ENCODE assay signal across 13 mouse cellular contexts in genomic region chr8:95154654-95155053, GRCm38 (mm10). TPM values are rescaled to one million over a fixed set of nuclear protein-coding genes. Genes with fewer than 3 reads are reported as not detected.
DNase-seq lines count a peak whose midpoint lies in the region; ATAC-seq and TF ChIP-seq lines count a peak whose summit lies in the region.
"Had no signal": no experiment of that assay in that cellular context is flagged by ENCODE, and none has a peak within 500 bp of the region (broad histone marks: within the 10 kb centered on the region; RNA-seq: fewer than 3 reads in every experiment).

No protein-coding gene starts in this region.

- H3K27me3 ChIP-seq in limb, embryonic 13.5 days, result no peaks in the 10 kb centered on the region
- H3K27me3 ChIP-seq in limb, embryonic 10.5 days (ENCODE audit: low read depth, poor library complexity, severe bottlenecking), result no peaks in the 10 kb centered on the region
- H3K27me3 ChIP-seq in C2C12 (ENCODE audit: control insufficient read depth, insufficient read depth, insufficient read length), result no peaks in the 10 kb centered on the region
- H3K27me3 ChIP-seq: heart, embryonic 15.5 days; limb, embryonic 12.5 days had no signal

- H3K4me2 ChIP-seq in limb, embryonic 13.5 days (replicated peaks), result no peak overlapping the region
- H3K4me2 ChIP-seq: heart, embryonic 15.5 days; limb, embryonic 12.5 days had no signal

- H3K4me3 ChIP-seq in limb, embryonic 13.5 days, result no peak overlapping the region
- no peak overlapping the region for H3K4me3 ChIP-seq in limb, embryonic 10.5 days
- no peak overlapping the region for H3K4me3 ChIP-seq in C2C12 (ENCODE audit: insufficient read depth, poor library complexity, severe bottlenecking)
- H3K4me3 ChIP-seq: gastrocnemius, adult 2 months; heart, embryonic 15.5 days; limb, embryonic 12.5 days had no signal

- TF ChIP-seq CTCF in C2C12 (IDR thresholded peaks at IDR 0.05; ENCODE audit: control insufficient read depth, insufficient read depth, insufficient read length), result no peak

- H3K4me1 ChIP-seq in limb, embryonic 13.5 days, result peaks cover 2% of the 10 kb centered on the region; the same call in 1 of the 2 replicates
- H3K4me1 ChIP-seq in limb, embryonic 10.5 days, result peaks cover 6% of the 10 kb centered on the region
- H3K4me1 ChIP-seq: limb, embryonic 12.5 days had no signal

- no peak overlapping the region for H3K27ac ChIP-seq in limb, embryonic 13.5 days
- H3K27ac ChIP-seq in limb, embryonic 10.5 days, result no peak overlapping the region
- H3K27ac ChIP-seq: gastrocnemius, adult 2 months; heart, embryonic 15.5 days; limb, embryonic 12.5 days had no signal

- WGBS in limb, embryonic 13.5 days, result 60% methylated on average over 6 of the region's 6 CpGs
- WGBS in limb, embryonic 10.5 days, result 74% methylated on average over 6 of the region's 6 CpGs

- ATAC-seq in limb, embryonic 13.5 days (ENCODE audit: low FRiP score, low read depth), result 0 out of 2 replicates have a peak, but pooled peaks have one; percentile 48
- no peak for ATAC-seq in monocyte, adult 5-6 weeks (replicated peaks; ENCODE audit: insufficient number of reproducible peaks, low FRiP score, low TSS enrichment, poor library complexity, severe bottlenecking)
- ATAC-seq: forebrain, embryonic 14.5 days had no signal

- no peaks in the 10 kb centered on the region for H3K79me2 ChIP-seq in C2C12 (ENCODE audit: control insufficient read depth, insufficient read depth)

- no peaks in the 10 kb centered on the region for H3K36me3 ChIP-seq in limb, embryonic 13.5 days
- H3K36me3 ChIP-seq in limb, embryonic 10.5 days, result no peaks in the 10 kb centered on the region
- no peaks in the 10 kb centered on the region for H3K36me3 ChIP-seq in C2C12 (ENCODE audit: control insufficient read depth, insufficient read depth)
- H3K36me3 ChIP-seq: heart, embryonic 15.5 days; limb, embryonic 12.5 days had no signal

- no peak overlapping the region for H3ac ChIP-seq in C2C12 (ENCODE audit: control insufficient read depth, insufficient read length, low read depth)

- DNase-seq in adrenal gland, adult 2 months, result peak; percentile 50
- no peak for DNase-seq in adrenal gland, postnatal 4 days (ENCODE audit: low spot score in 2 of 2)
- DNase-seq in limb, embryonic 10.5 days (ENCODE audit: low spot score), result no peak
- DNase-seq in fibroblast of lung, adult 2 months (ENCODE audit: low read depth), result peak; percentile 90
- DNase-seq in cerebellum, postnatal 10 days, result no peak
- DNase-seq: cerebellum, adult 8-10 months had no signal

- H3K9me3 ChIP-seq in limb, embryonic 13.5 days, result no peaks in the 10 kb centered on the region
- H3K9me3 ChIP-seq in limb, embryonic 10.5 days (replicated peaks), result no peaks in the 10 kb centered on the region
- H3K9me3 ChIP-seq: heart, embryonic 15.5 days; limb, embryonic 12.5 days had no signal

- H3K79me3 ChIP-seq in C2C12 (ENCODE audit: low read depth), result no peaks in the 10 kb centered on the region

- no peak overlapping the region for H3K9ac ChIP-seq in limb, embryonic 13.5 days
- H3K9ac ChIP-seq: heart, embryonic 15.5 days; limb, embryonic 12.5 days had no signal

TF ChIP-seq in C2C12, 6 proteins besides CTCF, POLR2A, EP300 and RAD21:
- TF ChIP-seq MYOD1 (IDR thresholded peaks at IDR 0.05; ENCODE audit: control insufficient read depth, insufficient read length, low read depth), result peak; percentile 25
- no peak for TF ChIP-seq CEBPB (IDR thresholded peaks at IDR 0.05; ENCODE audit: low read depth)

RNA-seq across cellular contexts. Expression of gene Kifc3, which starts 48.0 kb away (rescaled TPM):
- total RNA-seq in adrenal gland, adult 2 months (2021), result 100 to 1,000 TPM; 134 to 144 TPM
- 268 and 330 TPM in 2 replicates for polyA plus RNA-seq in adrenal gland, adult 2 months (2012; rRNA removed)
- 100 to 1,000 TPM; 116 to 117 TPM for total RNA-seq in adrenal gland, postnatal 4 days (2021)
- 15.5 and 16.8 TPM in 2 replicates for polyA plus RNA-seq in limb, embryonic 13.5 days (2015; fragmentation: Nextera tagmentation; extraction: Ambion mirVana)
- 10.8 and 13.2 TPM in 2 replicates for polyA plus RNA-seq in limb, embryonic 10.5 days (2016; fragmentation: Nextera tagmentation; extraction: Ambion mirVana)
- 13.8 TPM for polyA plus RNA-seq in C2C12 (2012; fragmentation: generic; extraction: Trizol)
- 21.9 to 28.7 TPM (median 25.8 TPM) in 3 replicates for total RNA-seq in monocyte, adult 5-6 weeks (2017)

Comparison
In these comparisons a context has a peak if more than half of its experiments do, and no peak if none do; other contexts are left out.
1. DNase-seq: peak in adrenal gland, adult 2 months (single experiment) and fibroblast of lung, adult 2 months (single experiment); none in adrenal gland, postnatal 4 days (0 of 2), limb, embryonic 10.5 days (single experiment) and cerebellum, postnatal 10 days (0 of 2).
2. RNA of gene Kifc3, which starts 48.0 kb away (polyA plus RNA-seq): 268 to 330 TPM in adrenal gland, adult 2 months; 15.5 to 16.8 TPM in limb, embryonic 13.5 days, 13.8 TPM in C2C12 (single experiment) and 10.8 to 13.2 TPM in limb, embryonic 10.5 days; every median in the first group is over 10 times any median in the second.